Mouse (Mus musculus) intestine, embryonic 16.5 days (tissue): ENCODE measurements around the gene Krt81. TPM values are rescaled to one million over a fixed set of nuclear protein-coding genes. Genes with fewer than 3 reads are reported as not detected.
A peak's percentile ranks its signal among the peaks of the same experiment; 100 is the strongest.

ENCODE experiments used
- ATAC-seq: fragments of 200-750 bp; cut with Nextera tagmentation; 2 replicates; pipeline ENCODE4 v1.8.0; 2017; ENCODE audit warnings: moderate TSS enrichment, moderate library complexity
- H3K27ac ChIP-seq: fragments of 300-500 bp; sonication (generic); 2 replicates; pipeline ENCODE4 v1.5.1; 2014; ENCODE audit warnings: mild to moderate bottlenecking, low read length
- H3K27me3 ChIP-seq: fragments of 300-500 bp; sonication (generic); replicated peaks from 2 replicates; pipeline ENCODE4 v1.6.1; 2014; ENCODE audit warnings: low read length, control low read depth, mixed read lengths; ENCODE audit not compliant: control insufficient read depth, insufficient read depth
- H3K36me3 ChIP-seq: fragments of 300-500 bp; sonication (generic); 2 replicates; pipeline ENCODE4 v1.6.1; 2014; ENCODE audit warnings: low read length, control low read depth; ENCODE audit not compliant: control insufficient read depth, insufficient read depth
- H3K4me1 ChIP-seq: fragments of 300-500 bp; sonication (generic); 2 replicates; pipeline ENCODE4 v1.6.1; 2014; ENCODE audit warnings: low read length, control low read depth, mixed read lengths; ENCODE audit not compliant: control insufficient read depth, insufficient read depth
- H3K4me2 ChIP-seq: fragments of 300-500 bp; sonication (generic); 2 replicates; pipeline ENCODE4 v1.6.1; 2014; ENCODE audit warnings: low read depth, low read length, control low read depth
- H3K4me3 ChIP-seq: fragments of 300-500 bp; sonication (generic); 2 replicates; pipeline ENCODE4 v1.5.1; 2014; ENCODE audit warnings: mild to moderate bottlenecking, low read length
- H3K9ac ChIP-seq: fragments of 300-500 bp; sonication (generic); 2 replicates; pipeline ENCODE4 v1.6.1; 2014; ENCODE audit warnings: low read depth, low read length
- H3K9me3 ChIP-seq: fragments of 300-500 bp; sonication (generic); 2 replicates; pipeline ENCODE4 v1.6.1; 2016; ENCODE audit warnings: low read length, control low read depth; ENCODE audit not compliant: control insufficient read depth
- WGBS: fragments of 180-500 bp; shearing (Covaris S2); extraction: QIAGEN DNeasy Blood & Tissue Kit; methylation state at CpG from one replicate; pipeline ENCODE4 v1.1.7; 2014; 5-methylcytosine and 5-hydroxymethylcytosine counted together
- polyA plus RNA-seq: library from polyadenylated mRNA; unstranded; fragments of >200 nt; fragmentation: Nextera tagmentation; extraction: Ambion mirVana; gene quantifications from 2 replicates; pipeline ENCODE4 v1.2.1, GENCODE M21; 2015

The Krt81 gene
- polyA plus RNA-seq, 1 experiment from 2014 or later = not detected

GRCm38 (mm10) chr15:101458361-101458930, 5.1 kb downstream of the Krt81 start:
- H3K4me1 ChIP-seq = no peaks in the 10 kb centered on the region
- ATAC-seq = no peak
- no peak overlapping the region for H3K4me3 ChIP-seq
- H3K27ac ChIP-seq = no peak overlapping the region
- no peaks in the 10 kb centered on the region for H3K36me3 ChIP-seq
- H3K27me3 ChIP-seq = no peaks in the 10 kb centered on the region
- H3K9me3 ChIP-seq = 0 out of 2 replicates have a peak, but pooled peaks cover 2% of the 10 kb centered on the region
- H3K4me2 ChIP-seq = no peak overlapping the region
- no peak overlapping the region for H3K9ac ChIP-seq
- WGBS = 58% methylated on average over 16 of the region's 16 CpGs

GRCm38 (mm10) chr15:101455891-101456290, 7.7 kb downstream of the Krt81 start:
- Histone ChIP-seq H3K4me1 (no peaks in the 10 kb centered on the region), H3K36me3 (no peaks in the 10 kb centered on the region), H3K9me3 (0 out of 2 replicates have a peak, but pooled peaks cover 2% of the 10 kb centered on the region), H3K27ac (no peak overlapping the region), H3K9ac (no peak overlapping the region), H3K27me3 (no peaks in the 10 kb centered on the region), H3K4me2 (no peak overlapping the region), H3K4me3 (no peak overlapping the region)
- 87% methylated on average over 6 of the region's 6 CpGs for WGBS
- no peak for ATAC-seq

GRCm38 (mm10) chr15:101455292-101455691, 8.3 kb downstream of the Krt81 start:
- Histone ChIP-seq H3K9ac (no peak overlapping the region), H3K36me3 (no peaks in the 10 kb centered on the region), H3K4me3 (no peak overlapping the region), H3K27ac (no peak overlapping the region), H3K4me2 (no peak overlapping the region), H3K4me1 (no peaks in the 10 kb centered on the region), H3K27me3 (no peaks in the 10 kb centered on the region), H3K9me3 (0 out of 2 replicates have a peak, but pooled peaks cover 2% of the 10 kb centered on the region)
- WGBS = 73% methylated on average over 2 of the region's 2 CpGs
- no peak for ATAC-seq

GRCm38 (mm10) chr15:101454774-101455173, 8.8 kb downstream of the Krt81 start:
- H3K36me3 ChIP-seq = no peaks in the 10 kb centered on the region
- no peaks in the 10 kb centered on the region for H3K4me1 ChIP-seq
- no peaks in the 10 kb centered on the region for H3K27me3 ChIP-seq
- 0 out of 2 replicates have a peak, but pooled peaks cover 2% of the 10 kb centered on the region for H3K9me3 ChIP-seq
- no peak overlapping the region for H3K9ac ChIP-seq
- H3K4me3 ChIP-seq = no peak overlapping the region
- no peak overlapping the region for H3K27ac ChIP-seq
- no peak for ATAC-seq
- no peak overlapping the region for H3K4me2 ChIP-seq
- WGBS = 72% methylated on average over 8 of the region's 8 CpGs

- Histone ChIP-seq H3K4me1 (no peaks in the 10 kb centered on the region), H3K27me3 (no peaks in the 10 kb centered on the region), H3K9me3 (0 out of 2 replicates have a peak, but pooled peaks cover 2% of the 10 kb centered on the region), H3K27ac (no peak overlapping the region), H3K4me3 (no peak overlapping the region), H3K9ac (no peak overlapping the region), H3K4me2 (peak overlapping the region; percentile 37; the same call in 1 of the 2 replicates), H3K36me3 (no peaks in the 10 kb centered on the region)
- peak; percentile 88 for ATAC-seq
- WGBS = 7% methylated on average over 13 of the region's 13 CpGs
These were observed 10.3 kb downstream of the Krt81 start for GRCm38 (mm10) chr15:101453093-101453736.

- H3K9ac ChIP-seq = no peak within 1 kb of the TSS
- H3K36me3 ChIP-seq = no peaks in the 10 kb centered on the region
- WGBS = 77% methylated on average over 2 of the region's 2 CpGs
- no peaks in the 10 kb centered on the region for H3K4me1 ChIP-seq
- H3K4me2 ChIP-seq = no peak within 1 kb of the TSS
- H3K27me3 ChIP-seq = no peaks in the 10 kb centered on the region
- no peak within 1 kb of the TSS for H3K27ac ChIP-seq
- ATAC-seq = no peak
- no peaks in the 10 kb centered on the region for H3K9me3 ChIP-seq
- H3K4me3 ChIP-seq = no peak within 1 kb of the TSS
These were observed 16.1 kb downstream of the Krt81 start, which contains the start of gene Krt88 for GRCm38 (mm10) chr15:101447444-101447843. Gene Krt88, plus strand, starts transcription at chr15:101447744.

GRCm38 (mm10) chr15:101446572-101446971, 17.0 kb downstream of the Krt81 start:
- H3K4me3 ChIP-seq = no peak overlapping the region
- ATAC-seq = no peak
- H3K9ac ChIP-seq = no peak overlapping the region
- WGBS = 75% methylated on average over 11 of the region's 11 CpGs
- H3K4me2 ChIP-seq = no peak overlapping the region
- no peaks in the 10 kb centered on the region for H3K36me3 ChIP-seq
- no peaks in the 10 kb centered on the region for H3K27me3 ChIP-seq
- H3K9me3 ChIP-seq = no peaks in the 10 kb centered on the region
- no peak overlapping the region for H3K27ac ChIP-seq
- H3K4me1 ChIP-seq = no peaks in the 10 kb centered on the region

- no peak for ATAC-seq
- Histone ChIP-seq H3K27me3 (peaks cover 17% of the 10 kb centered on the region), H3K4me2 (no peak overlapping the region), H3K4me1 (peaks cover 5% of the 10 kb centered on the region), H3K4me3 (no peak overlapping the region), H3K27ac (no peak overlapping the region), H3K36me3 (no peaks in the 10 kb centered on the region), H3K9me3 (no peaks in the 10 kb centered on the region), H3K9ac (no peak overlapping the region)
- WGBS = 74% methylated on average over 4 of the region's 4 CpGs
These were observed 22.7 kb downstream of the Krt81 start for GRCm38 (mm10) chr15:101440837-101441236.

GRCm38 (mm10) chr15:101438555-101438954, 25.0 kb downstream of the Krt81 start, which contains the start of gene Krt87:
Gene Krt87, minus strand, starts transcription at chr15:101438804.
- no peak within 1 kb of the TSS for H3K27ac ChIP-seq
- WGBS = 1% methylated on average over 34 of the region's 34 CpGs
- peaks cover 5% of the 10 kb centered on the region for H3K4me1 ChIP-seq
- peak within 1 kb of the TSS; percentile 37; the same call in 1 of the 2 replicates for H3K9ac ChIP-seq
- H3K4me2 ChIP-seq = peak within 1 kb of the TSS; percentile 43
- no peaks in the 10 kb centered on the region for H3K36me3 ChIP-seq
- no peak; the same call in 1 of the 2 replicates for ATAC-seq
- H3K4me3 ChIP-seq = peak within 1 kb of the TSS; percentile 29
- H3K27me3 ChIP-seq = peaks cover 17% of the 10 kb centered on the region
- no peaks in the 10 kb centered on the region for H3K9me3 ChIP-seq
